Mouse (Mus musculus) C2C12 (cell line): ENCODE measurements around the gene Nav2.

Source experiments
- CEBPB ChIP-seq: IDR thresholded peaks from one replicate; pipeline ENCODE4 v1.6.1; 2011; ENCODE audit warnings: low read depth, mild to moderate bottlenecking, control low read depth, moderate library complexity
- CTCF ChIP-seq: IDR thresholded peaks from one replicate; pipeline ENCODE4 v1.5.1; 2011; ENCODE audit not compliant: control insufficient read depth, insufficient read depth, insufficient read length
- FOSL1 ChIP-seq: IDR thresholded peaks from one replicate; pipeline ENCODE4 v1.8.0; 2011; ENCODE audit warnings: mild to moderate bottlenecking, low read length; ENCODE audit not compliant: poor library complexity, insufficient read depth, severe bottlenecking
- MAX ChIP-seq: IDR thresholded peaks from one replicate; pipeline ENCODE4 v1.6.1; 2011; ENCODE audit warnings: mild to moderate bottlenecking, control low read depth
- MYOD1 ChIP-seq: IDR thresholded peaks from one replicate; pipeline ENCODE4 v1.6.1; 2011; ENCODE audit warnings: low read depth; ENCODE audit not compliant: control insufficient read depth, insufficient read length
- MYOG ChIP-seq: IDR thresholded peaks from one replicate; pipeline ENCODE4 v1.6.1; 2011; ENCODE audit not compliant: control insufficient read depth, insufficient read length; ENCODE audit errors: extremely low read depth
- USF1 ChIP-seq: IDR thresholded peaks from one replicate; pipeline ENCODE4 v1.6.1; 2011; ENCODE audit warnings: low read depth, mild to moderate bottlenecking, control low read depth, moderate library complexity

DNA sequence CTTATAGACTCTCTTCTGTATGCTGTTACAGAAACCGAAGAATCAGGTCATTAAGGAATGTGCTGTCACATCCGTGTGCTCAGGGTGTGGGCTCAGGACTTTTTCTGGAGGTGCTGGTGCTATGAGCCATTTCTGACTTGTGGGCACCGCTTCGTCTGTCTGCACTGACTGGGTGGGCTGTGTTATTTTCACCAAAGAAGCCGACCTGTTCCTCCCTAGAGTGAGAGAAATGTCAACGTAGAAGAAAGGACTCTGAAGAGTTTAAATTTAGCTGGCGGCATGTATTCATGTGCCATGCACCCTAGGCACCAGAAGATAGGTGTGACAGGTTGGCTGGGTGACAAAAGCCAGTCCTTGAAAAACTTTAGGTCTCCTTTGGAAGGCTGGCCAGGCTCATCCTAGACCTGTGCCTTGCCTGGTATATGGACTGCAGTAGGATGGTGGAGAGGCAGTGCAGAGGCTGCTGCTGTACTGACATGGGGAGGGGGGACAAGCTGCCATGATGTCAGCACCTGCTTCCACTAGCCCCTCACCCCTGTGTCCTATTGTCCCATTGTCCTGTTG is 599.5 kb downstream of the Nav2 start:
- TF ChIP-seq CTCF (no peak), MAX (no peak), USF1 (no peak), MYOD1 (no peak), MYOG (no peak), FOSL1 (no peak), CEBPB (no peak)
